Mouse (Mus musculus) liver, adult (tissue): ENCODE measurements at regions not wholly inside any gene's neighbourhood (a gene's known extent, or its start where the extent isn't known, plus 50 kb on each side); places are given as distances from the start of the nearest gene placed in this dataset.

Experiments
- GATA4 ChIP-seq: IDR thresholded peaks from 2 replicates; pipeline ENCODE4 v1.6.1; 2014; ENCODE audit warnings: mild to moderate bottlenecking, low read length; ENCODE audit not compliant: insufficient replicate concordance

DNA sequence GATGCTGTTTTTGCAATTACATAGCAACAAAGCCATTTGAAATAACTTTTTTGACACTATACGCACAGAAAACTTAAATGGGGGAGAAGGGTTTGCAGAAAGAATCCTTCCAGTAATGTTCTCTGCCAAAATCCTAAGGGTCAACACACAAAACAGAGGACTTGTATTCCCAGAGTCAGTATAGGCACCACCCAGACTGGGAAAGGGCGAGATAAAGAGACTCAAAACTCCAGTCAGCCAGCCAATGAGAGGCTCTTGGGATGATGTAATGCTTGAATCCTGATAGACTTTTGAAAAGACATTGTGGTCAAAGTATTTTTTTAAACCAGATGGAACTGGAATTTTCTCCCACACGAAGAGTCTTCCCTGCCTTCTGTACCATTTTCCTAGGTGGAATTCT lies 175.9 kb downstream of the Lmo4 start:
- TF ChIP-seq GATA4: no peak

DNA sequence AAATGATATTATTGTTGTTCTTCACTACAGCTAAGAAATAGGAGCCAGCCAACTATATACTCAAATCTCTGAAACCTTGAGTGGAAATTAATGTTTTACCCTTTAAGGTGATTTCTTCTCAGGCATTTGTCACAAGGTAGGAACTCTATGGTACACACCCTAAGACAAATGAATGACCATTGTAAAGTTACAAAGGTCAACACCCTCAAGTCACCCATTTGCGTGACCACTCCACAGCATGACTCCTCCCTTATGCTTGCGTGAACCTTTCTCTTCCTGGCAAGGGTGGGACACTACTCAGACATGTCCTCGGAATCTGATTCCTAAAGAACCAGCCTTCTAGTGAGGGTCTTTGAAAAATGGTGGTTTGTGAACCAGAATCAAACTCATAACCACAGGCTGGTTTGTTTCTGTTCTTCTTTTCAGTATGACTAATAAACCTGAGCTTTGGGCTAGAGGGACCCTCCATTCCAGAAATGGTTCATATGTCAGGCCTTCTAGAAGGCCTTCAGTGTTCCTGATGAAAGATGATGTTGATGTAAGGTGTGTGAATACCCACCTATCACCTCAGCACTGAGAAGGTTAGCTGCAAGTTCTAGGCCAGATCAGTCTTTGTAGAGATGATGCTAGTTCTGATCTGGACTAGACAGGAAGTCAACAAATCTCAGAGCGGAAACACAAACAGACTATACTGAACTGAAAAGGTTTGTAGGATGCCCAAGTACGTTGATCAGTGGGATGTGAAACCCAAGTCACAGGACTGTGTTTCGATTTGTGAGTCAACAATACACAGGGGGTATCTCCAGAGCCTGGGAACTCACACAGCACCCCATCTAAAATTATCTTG lies 177.7 kb downstream of the Lmo4 start:
- TF ChIP-seq GATA4: no peak

DNA sequence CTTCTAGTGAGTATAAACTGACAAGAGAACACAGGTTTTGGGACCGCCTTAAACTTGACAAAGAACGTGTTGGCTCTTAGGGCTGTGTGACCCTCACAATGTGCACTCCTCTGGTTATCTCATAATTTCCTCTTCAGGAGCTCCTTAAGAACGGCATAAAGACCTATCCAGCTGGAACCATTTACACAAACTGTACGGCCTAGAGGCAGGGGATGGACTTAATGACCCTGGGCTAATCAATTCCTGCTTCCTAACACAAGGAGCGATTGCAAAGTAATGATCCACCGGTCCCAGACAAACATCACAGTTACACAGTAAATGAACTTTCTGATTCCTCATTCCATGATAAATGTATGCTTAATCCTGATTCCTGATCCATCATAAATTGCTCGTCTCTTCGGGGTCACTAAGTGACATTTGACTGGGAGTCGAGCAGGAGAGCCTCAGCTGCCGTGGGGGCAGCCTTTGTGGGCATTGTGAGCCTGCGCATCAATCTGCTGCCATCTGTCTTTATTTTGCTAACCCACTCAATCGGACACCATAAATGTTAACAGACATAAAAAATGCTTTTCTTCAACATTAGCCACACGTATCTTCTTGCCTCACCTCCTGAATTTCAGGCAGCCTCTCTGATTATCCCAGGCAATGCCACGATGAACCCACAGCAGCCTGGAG lies 179.4 kb downstream of the Lmo4 start:
- TF ChIP-seq GATA4: no peak

DNA sequence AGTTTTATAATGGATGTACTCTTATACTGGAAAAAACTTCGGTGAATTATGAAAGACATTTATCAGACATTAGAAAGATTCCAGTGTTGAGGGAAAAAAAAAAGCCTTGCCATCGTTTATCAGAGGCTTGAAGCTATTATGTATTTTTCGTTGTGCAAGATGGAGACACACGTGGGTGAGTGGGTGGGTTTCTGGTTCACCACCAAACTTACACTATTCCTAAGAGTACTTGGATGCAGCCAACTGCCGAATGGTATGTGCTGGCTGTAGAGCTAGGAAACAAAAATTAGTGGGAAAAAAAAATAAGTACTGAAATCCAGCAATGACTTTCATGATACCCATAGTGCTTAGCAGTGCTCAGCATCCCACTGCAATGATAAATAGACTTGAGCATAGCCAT lies 180.8 kb downstream of the Lmo4 start:
- TF ChIP-seq GATA4: no peak

DNA sequence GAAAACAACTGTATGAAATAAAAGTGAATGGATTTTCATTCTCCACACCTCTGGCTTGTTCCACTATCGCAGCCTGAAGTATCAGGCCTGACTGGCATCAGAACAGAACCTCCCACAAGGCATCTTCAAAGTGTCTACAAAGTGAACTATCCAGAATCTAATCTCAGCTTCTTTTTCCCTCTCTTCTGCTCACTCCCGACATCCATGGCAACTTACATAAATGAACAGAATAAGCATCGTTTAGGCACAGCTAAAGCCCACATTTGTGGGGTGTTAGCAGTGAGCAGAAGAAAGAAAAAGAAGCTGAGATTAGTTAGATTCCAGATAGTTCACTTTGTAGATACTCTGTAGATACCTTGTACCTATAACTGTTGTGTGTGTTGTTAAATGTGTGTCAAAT lies 182.0 kb downstream of the Lmo4 start:
- no peak for TF ChIP-seq GATA4

DNA sequence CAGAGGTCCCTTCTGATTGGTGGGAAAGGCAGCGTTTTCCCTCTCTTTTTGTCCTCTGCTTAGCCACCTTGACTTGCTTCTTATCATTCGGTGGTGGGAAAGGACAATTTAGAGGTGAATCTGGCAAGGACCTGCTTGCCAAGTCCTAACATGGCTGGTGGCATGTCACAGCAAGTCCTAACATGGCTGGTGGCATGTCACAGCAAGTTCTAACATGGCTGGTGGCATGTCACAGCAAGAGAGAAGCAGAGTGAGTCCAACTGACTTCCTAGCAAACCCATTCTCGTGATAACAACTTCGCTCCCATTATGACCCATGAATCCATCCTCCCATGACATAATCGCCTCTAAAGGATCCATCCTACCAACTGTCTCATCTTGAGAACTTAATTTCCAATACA lies 183.1 kb downstream of the Lmo4 start:
- no peak for TF ChIP-seq GATA4

DNA sequence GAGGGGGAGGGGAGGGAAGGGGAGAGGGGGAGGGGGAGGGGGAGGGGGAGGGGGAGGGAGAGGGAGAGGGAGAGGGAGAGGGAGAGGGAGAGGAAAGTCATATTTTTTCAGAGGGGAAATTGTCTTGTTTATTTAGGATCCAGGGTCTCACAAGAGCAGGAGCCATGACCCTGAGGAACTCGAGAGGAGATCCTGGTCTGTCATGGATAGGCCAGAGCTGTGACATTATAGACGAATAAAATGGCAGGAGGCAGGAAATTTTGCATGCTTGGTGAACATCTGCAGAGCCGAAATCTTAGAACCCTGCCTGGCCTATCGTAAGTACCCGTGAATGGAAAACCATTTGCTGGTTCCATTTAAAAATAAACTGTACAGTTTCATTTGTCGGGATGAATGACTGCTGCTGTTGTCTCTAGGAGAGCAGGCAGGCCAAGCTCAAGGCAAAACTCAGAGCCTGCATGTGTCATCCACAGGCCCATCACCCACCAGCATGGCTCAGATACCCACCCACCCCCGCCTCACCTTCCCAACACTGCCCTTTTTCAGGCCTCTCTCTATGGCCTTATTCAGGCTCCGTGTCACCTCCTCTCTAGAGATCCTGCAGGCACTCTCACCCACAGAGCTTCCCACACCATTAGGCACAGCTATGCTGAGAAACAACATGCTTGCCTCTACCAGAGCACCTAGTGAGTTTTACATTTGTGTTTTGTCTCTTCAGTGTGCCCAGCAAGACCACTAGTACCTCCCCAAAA lies 184.7 kb downstream of the Lmo4 start:
- no peak for TF ChIP-seq GATA4

DNA sequence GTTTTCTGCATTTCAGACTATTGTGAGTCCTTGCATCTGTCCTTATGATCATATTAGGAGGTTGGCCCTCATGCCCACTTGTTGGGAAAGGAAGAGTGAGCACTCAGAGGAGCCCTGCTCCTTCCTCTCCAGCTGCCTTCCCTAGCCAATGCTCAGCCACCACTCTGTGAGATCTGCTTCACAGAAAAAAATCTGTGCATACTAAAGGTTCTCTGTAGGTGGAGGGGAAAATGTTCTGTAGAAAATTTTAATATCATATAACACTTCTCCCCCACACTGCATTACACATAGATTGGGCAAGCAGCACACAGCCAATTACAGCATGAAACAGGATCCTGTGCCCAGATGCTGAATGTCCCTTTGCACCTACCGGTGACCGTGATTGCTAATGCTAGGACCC lies 185.7 kb downstream of the Lmo4 start:
- no peak for TF ChIP-seq GATA4

DNA sequence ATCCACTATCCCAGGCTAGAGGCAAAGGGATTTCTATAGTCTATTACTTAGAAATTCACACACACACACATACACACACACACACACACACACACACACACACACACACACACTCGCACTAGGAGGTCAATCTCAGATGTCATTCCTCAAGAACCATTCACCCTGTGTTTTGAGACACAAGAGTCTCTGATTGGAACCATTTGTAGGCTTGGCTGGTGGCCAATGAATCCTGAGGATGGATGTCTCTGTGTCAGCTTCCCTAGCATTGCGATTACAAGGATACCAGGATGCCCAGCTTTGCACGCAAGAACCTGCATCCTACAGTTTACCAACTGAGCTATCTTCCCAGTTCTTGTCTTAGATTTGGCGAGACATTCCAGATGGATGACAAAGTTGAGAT lies 186.5 kb downstream of the Lmo4 start:
- no peak for TF ChIP-seq GATA4

DNA sequence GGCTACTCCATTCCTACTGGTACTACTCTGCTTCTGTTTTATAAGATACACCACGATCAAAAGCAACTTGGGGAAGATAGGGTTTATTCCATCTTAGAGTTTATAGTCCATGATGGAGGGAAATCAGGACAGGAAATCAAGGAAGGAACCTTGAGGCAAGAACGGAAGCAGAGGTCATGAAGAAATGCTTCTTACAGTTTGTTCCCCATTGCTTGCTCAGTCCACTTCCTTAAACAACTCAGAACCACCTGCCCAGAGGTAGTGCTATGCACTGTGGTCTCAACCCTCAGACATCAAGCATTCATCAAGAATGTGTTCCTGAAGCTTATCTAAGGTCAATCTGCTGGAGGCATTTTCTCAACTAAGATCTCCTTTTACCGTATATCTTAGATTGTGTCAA lies 189.8 kb downstream of the Lmo4 start:
- TF ChIP-seq GATA4: no peak

DNA sequence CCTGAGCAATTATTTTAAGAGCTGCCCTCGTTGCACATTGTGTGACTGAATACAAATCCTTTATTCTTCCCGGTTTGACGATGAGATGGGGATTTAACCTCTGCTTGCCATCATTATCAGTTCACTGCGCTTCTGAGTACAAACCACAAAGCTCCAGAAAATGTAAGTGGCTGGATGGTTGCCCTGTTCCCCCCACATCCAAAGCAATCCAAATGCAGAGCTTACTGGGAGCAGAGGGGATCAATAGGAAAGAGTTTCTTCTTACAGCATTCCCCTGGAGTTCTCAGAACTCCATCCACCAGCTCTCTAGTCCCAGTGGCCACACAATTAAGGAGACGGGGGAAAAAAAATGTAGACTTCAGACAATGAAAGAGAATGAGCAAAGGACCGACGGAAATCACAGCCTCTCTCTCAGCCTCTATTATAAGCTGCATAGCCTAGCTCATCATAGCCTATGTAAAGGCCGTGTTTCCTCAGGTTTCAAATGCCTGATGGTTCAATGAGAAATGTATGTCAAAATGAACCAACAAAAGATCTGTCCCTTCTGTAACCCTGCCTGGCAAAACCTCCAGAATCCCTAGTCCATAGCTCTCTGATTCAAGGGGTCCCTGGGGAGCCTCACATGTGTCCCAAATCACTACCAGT lies 191.4 kb downstream of the Lmo4 start:
- no peak for TF ChIP-seq GATA4

DNA sequence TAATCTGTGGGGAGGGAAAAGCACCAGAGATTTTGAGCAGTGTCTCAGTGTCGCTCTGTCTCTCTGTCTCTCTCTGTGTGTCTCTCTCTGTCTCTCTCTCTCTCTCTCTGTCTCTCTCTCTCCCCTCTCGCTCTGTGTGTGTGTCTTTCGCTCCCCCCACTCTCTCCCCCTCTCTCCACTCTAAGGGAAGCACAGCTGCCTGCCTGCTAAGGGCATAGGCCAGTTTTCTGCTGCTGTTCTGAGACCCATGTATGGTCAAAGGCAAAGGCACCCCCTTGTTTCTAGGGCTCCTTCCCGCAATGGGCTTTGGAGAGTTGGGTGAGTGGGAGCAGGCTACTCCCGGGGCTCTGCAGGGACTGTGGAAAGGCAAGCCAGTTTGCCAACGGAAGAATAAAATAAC lies 192.2 kb downstream of the Lmo4 start:
- no peak for TF ChIP-seq GATA4

DNA sequence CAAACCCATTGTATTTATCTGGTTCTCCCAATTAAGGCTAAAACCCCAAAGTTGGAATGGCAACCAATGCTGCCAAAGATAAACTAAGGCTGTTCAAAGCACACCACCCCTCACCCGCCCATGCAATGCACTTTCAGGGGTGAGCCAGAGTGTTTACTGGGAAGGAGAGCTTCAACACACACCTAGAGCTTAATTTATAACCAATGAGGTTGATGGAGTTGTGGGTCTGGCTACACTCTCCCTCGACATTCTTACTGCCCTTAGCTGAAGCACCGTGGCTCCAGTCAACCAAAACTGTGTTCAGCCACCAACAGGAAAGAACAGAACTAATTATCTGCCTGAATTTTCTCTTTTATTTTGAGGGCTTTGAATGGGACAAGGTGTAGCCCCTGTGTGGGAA lies 192.8 kb downstream of the Lmo4 start:
- no peak for TF ChIP-seq GATA4

DNA sequence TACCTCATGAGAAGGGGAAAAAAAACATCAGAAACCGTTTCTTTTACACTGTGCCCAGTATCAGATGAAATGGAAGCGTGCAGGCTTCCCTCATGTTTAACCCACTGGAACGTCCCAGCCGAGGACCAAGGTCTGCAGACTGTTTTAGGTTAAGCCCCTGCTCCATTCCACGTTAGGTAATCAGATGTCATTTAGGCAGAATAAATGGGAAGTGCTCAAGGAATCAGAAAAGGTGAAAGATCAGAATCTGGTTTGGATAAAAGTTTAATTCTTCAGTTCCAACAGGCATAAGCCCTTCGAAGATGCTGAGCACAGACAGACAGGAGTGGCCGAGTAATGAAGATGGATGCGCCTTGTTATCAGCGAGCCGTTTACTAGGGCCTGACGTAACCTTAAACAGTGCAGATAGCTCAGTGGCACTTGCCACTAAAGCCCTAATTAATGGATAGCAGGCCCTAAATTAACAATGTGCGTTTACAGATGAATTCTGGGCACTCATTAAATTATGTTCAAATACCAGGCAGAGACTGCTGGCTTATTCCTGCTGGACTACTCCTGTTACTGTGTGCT lies 193.5 kb downstream of the Lmo4 start:
- TF ChIP-seq GATA4: no peak

DNA sequence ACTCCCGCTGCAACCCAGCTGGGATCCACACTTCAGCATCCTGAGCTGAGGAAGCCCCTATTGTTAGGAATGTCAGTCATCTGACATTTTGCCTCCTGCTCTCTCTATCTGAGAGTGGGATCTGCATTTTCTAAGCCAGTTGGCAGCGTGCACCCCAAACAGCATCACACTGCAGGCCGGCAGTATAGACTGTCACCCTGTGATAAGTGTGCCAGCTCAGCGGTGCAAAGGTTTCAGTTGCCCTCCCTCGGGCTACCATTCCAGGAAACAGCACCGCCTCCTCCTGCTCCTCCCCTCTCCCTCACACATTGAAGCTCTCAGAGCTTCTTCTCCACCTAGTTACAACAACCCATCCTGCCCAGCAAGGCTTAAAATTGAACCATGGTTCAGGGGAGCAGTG lies 194.5 kb downstream of the Lmo4 start:
- no peak for TF ChIP-seq GATA4

DNA sequence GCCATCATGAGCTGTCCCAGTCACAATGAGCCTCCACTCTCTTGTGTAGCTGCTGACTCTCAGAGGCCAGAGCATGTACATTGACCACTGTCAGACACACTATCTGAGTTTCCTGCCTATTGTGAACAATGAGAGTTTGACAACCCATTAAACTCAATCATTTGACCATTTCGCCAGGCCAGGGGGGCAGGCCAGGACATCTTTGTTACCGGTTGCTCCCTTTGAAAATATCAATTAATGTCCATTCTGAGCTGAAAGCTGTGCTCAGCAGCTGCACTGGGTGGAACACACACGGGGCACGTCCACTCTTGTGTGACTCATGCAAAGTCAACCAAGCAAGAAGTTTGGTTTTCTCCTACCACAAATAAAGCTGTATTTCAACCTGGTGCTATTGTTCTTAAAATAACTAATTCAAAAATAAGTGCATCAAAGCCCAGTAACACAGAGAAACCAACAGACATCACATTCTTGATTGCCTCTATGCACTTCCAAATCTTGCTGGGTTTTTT lies 197.9 kb downstream of the Lmo4 start:
- TF ChIP-seq GATA4: no peak

DNA sequence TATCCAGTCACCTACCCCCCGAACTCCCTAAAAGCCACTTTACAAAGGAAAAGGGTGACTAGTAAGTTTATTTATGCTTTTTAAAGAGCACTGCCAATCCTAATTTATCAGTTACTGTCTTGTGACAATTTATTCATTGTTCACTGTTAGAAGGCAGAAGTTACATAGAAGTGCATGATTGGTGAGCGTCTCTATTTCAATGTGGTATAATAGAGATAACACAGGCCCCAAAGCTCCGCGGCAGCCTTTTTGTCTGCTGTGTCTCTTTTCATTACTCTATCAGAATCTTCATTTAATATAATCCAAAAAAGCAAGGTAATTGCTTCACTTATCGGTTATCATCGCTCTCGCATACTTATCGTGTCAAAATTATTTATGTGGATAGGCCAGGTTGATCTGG lies 207.1 kb downstream of the Lmo4 start:
- no peak for TF ChIP-seq GATA4
